Mouse (Mus musculus) forebrain, embryonic 15.5 days (tissue): ENCODE data around the gene Sdcbp2. TPM values are rescaled to one million over a fixed set of nuclear protein-coding genes. Genes with fewer than 3 reads are reported as not detected.

ENCODE experiments used
- ATAC-seq: fragments of 200-750 bp; cut with Nextera tagmentation; replicated peaks from 2 replicates; pipeline ENCODE4 v1.8.0; 2017; ENCODE audit warnings: mild to moderate bottlenecking, moderate TSS enrichment, moderate library complexity
- H3K27ac ChIP-seq: fragments of 300-500 bp; sonication (generic); replicated peaks from 2 replicates; pipeline ENCODE4 v1.5.1; 2015; ENCODE audit warnings: mild to moderate bottlenecking, inconsistent platforms
- H3K27me3 ChIP-seq: fragments of 300-500 bp; sonication (generic); 2 replicates; pipeline ENCODE4 v1.6.1; 2015; ENCODE audit warnings: inconsistent platforms
- H3K36me3 ChIP-seq: fragments of 300-500 bp; sonication (generic); 2 replicates; pipeline ENCODE4 v1.6.1; 2015; ENCODE audit warnings: mild to moderate bottlenecking, inconsistent platforms
- H3K4me1 ChIP-seq: fragments of 300-500 bp; sonication (generic); 2 replicates; pipeline ENCODE4 v1.6.1; 2015; ENCODE audit warnings: inconsistent platforms
- H3K4me2 ChIP-seq: fragments of 300-500 bp; sonication (generic); replicated peaks from 2 replicates; pipeline ENCODE4 v1.6.1; 2015; ENCODE audit warnings: mild to moderate bottlenecking, inconsistent platforms
- H3K4me3 ChIP-seq: fragments of 300-500 bp; sonication (generic); 2 replicates; pipeline ENCODE4 v1.5.1; 2015; ENCODE audit warnings: mild to moderate bottlenecking, inconsistent platforms
- H3K9ac ChIP-seq: fragments of 300-500 bp; sonication (generic); replicated peaks from 2 replicates; pipeline ENCODE4 v1.6.1; 2015; ENCODE audit warnings: mild to moderate bottlenecking, inconsistent platforms
- H3K9me3 ChIP-seq: fragments of 300-500 bp; sonication (generic); 2 replicates; pipeline ENCODE4 v1.6.1; 2016; ENCODE audit warnings: inconsistent platforms
- WGBS: fragments of 180-500 bp; shearing (Covaris S2); methylation state at CpG from one replicate; pipeline ENCODE4 v1.1.7; 2015; ENCODE audit warnings: mixed read lengths; 5-methylcytosine and 5-hydroxymethylcytosine counted together
- polyA plus RNA-seq: library from polyadenylated mRNA; unstranded; fragments of >200 nt; fragmentation: Nextera tagmentation; extraction: Ambion mirVana; gene quantifications from 2 replicates; pipeline ENCODE4 v1.2.1, GENCODE M21; 2015

Gene Sdcbp2
- polyA plus RNA-seq, 1 experiment from 2014 or later = 0.64 TPM

GRCm38 (mm10) chr2:151575119-151575698 is 2.8 kb downstream of the Sdcbp2 start:
- Histone ChIP-seq H3K9me3 (no peaks in the 10 kb centered on the region), H3K27me3 (no peaks in the 10 kb centered on the region), H3K4me1 (peaks cover 14% of the 10 kb centered on the region), H3K4me3 (peak overlapping the region; percentile 50), H3K36me3 (no peaks in the 10 kb centered on the region), H3K4me2 (peak overlapping the region; percentile 88), H3K9ac (peak overlapping the region; percentile 72), H3K27ac (peak overlapping the region; percentile 92)
- 20% methylated on average over 7 of the region's 7 CpGs for WGBS
- ATAC-seq = no peak

- no peaks in the 10 kb centered on the region for H3K36me3 ChIP-seq
- 1% methylated on average over 38 of the region's 38 CpGs for WGBS
- H3K4me3 ChIP-seq = peak overlapping the region; percentile 50
- peaks cover 14% of the 10 kb centered on the region for H3K4me1 ChIP-seq
- peak overlapping the region; percentile 72 for H3K9ac ChIP-seq
- H3K9me3 ChIP-seq = no peaks in the 10 kb centered on the region
- peak; percentile 98 for ATAC-seq
- no peaks in the 10 kb centered on the region for H3K27me3 ChIP-seq
- H3K4me2 ChIP-seq = peak overlapping the region; percentile 88
- peak overlapping the region; percentile 92 for H3K27ac ChIP-seq
Observed at GRCm38 (mm10) chr2:151575699-151576389, 3.4 kb downstream of the Sdcbp2 start.

DNA sequence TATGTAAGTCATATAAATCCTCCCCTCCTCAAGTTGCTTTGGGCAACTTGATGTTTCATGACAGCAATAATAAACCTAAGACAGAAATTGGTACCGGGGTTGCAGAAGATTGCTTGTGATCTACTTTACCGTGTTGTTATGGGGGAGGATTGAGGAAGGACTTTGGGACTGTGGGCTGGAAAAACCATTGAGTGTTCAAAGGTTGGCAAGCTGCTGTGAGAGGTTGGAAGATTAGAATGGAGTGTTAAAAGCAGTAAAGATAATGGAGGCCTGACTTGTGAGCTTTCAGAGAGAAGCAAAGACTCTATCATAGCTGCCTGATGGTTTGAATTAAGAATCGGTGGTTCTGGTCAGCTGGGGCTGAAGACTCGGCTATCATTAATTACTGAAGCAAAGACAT is 6.8 kb downstream of the Sdcbp2 start:
- H3K36me3 ChIP-seq = no peaks in the 10 kb centered on the region
- H3K27me3 ChIP-seq = no peaks in the 10 kb centered on the region
- H3K4me1 ChIP-seq = peaks cover 14% of the 10 kb centered on the region
- H3K9me3 ChIP-seq = no peaks in the 10 kb centered on the region
- ATAC-seq = no peak
- H3K4me2 ChIP-seq = no peak overlapping the region
- no peak overlapping the region for H3K27ac ChIP-seq
- no peak overlapping the region for H3K4me3 ChIP-seq
- WGBS = 80% methylated on average over 4 of the region's 4 CpGs
- H3K9ac ChIP-seq = no peak overlapping the region

GRCm38 (mm10) chr2:151580945-151581344 is 8.5 kb downstream of the Sdcbp2 start:
- Histone ChIP-seq H3K9ac (no peak overlapping the region), H3K4me2 (no peak overlapping the region), H3K4me1 (peaks cover 7% of the 10 kb centered on the region), H3K9me3 (no peaks in the 10 kb centered on the region), H3K27me3 (no peaks in the 10 kb centered on the region), H3K36me3 (no peaks in the 10 kb centered on the region), H3K4me3 (no peak overlapping the region), H3K27ac (no peak overlapping the region)
- 6% methylated on average over 1 of the region's 1 CpGs for WGBS
- no peak for ATAC-seq

DNA sequence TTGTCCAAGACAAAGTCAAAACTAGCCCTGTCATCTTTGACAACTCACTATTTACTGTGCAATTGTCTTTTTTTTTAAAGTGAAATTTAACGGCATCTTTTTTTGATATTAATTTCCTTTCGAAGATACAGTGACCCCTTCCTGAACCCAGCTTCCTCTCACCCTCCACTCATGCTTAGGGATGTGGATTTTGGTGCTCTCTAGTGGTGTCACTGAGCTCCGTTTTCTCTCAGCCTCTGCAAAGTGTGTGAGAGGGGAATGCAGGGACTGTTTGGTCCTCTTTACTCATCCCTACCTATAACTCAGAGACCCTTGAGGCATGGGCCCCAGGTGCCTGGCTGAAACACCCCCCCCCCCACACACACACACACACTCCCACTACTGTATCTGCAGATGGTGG is 13.5 kb downstream of the Sdcbp2 start:
- no peak for ATAC-seq
- Histone ChIP-seq H3K4me3 (no peak overlapping the region), H3K4me1 (no peaks in the 10 kb centered on the region), H3K27ac (no peak overlapping the region), H3K9me3 (no peaks in the 10 kb centered on the region), H3K4me2 (no peak overlapping the region), H3K27me3 (no peaks in the 10 kb centered on the region), H3K9ac (no peak overlapping the region), H3K36me3 (no peaks in the 10 kb centered on the region)
- WGBS = 58% methylated on average over 3 of the region's 3 CpGs

DNA sequence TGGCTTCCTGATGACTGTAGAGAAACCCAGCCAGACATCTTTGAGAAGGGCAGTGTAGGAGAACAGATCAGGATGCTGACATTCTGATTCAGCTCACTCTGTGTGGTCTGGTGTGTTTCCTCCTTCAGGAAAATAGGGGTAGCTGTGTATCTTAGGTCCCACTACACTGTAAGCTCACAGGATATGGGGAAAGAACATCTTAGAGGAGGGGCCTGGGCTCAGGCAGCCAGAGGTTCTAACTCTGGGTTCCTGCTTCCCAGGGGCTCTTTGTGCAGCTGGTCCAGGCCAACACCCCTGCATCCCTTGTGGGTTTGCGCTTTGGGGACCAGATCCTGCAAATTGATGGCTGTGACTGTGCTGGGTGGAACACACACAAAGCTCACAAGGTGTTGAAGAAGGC is 14.4 kb downstream of the Sdcbp2 start:
- WGBS = 88% methylated on average over 1 of the region's 1 CpGs
- H3K27ac ChIP-seq = no peak overlapping the region
- no peaks in the 10 kb centered on the region for H3K4me1 ChIP-seq
- no peak overlapping the region for H3K9ac ChIP-seq
- no peak overlapping the region for H3K4me3 ChIP-seq
- no peak overlapping the region for H3K4me2 ChIP-seq
- no peak for ATAC-seq
- H3K9me3 ChIP-seq = no peaks in the 10 kb centered on the region
- H3K27me3 ChIP-seq = no peaks in the 10 kb centered on the region
- H3K36me3 ChIP-seq = no peaks in the 10 kb centered on the region

DNA sequence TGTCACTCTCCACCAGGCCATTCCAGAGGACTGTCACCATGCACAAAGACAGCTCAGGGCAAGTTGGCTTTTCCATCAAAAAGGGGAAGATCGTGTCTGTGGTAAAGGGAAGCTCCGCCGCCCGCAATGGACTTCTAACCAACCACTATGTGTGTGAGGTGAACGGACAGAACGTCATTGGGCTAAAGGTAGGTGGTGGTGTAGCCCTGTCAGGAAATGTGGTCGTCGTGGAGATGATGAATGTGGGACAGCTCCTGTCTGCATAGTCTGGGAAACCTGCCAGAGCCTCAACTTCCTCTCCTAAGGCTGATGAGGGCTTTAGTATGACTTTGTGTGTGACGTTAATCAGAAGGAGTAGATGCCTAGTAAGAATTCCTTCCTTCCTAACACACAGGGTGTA is 14.9 kb downstream of the Sdcbp2 start:
- Histone ChIP-seq H3K4me1 (no peaks in the 10 kb centered on the region), H3K36me3 (no peaks in the 10 kb centered on the region), H3K27me3 (no peaks in the 10 kb centered on the region), H3K9ac (no peak overlapping the region), H3K9me3 (no peaks in the 10 kb centered on the region), H3K4me2 (no peak overlapping the region), H3K4me3 (no peak overlapping the region), H3K27ac (no peak overlapping the region)
- 71% methylated on average over 9 of the region's 9 CpGs for WGBS
- ATAC-seq = no peak

- Histone ChIP-seq H3K9me3 (no peaks in the 10 kb centered on the region), H3K4me2 (no peak overlapping the region), H3K27me3 (no peaks in the 10 kb centered on the region), H3K4me3 (no peak overlapping the region), H3K4me1 (0 out of 2 replicates have a peak, but pooled peaks cover 5% of the 10 kb centered on the region), H3K9ac (no peak overlapping the region), H3K27ac (no peak overlapping the region), H3K36me3 (0 out of 2 replicates have a peak, but pooled peaks cover 3% of the 10 kb centered on the region)
- 69% methylated on average over 2 of the region's 2 CpGs for WGBS
- ATAC-seq = no peak
Observed at GRCm38 (mm10) chr2:151598068-151598467, 25.6 kb downstream of the Sdcbp2 start.

DNA sequence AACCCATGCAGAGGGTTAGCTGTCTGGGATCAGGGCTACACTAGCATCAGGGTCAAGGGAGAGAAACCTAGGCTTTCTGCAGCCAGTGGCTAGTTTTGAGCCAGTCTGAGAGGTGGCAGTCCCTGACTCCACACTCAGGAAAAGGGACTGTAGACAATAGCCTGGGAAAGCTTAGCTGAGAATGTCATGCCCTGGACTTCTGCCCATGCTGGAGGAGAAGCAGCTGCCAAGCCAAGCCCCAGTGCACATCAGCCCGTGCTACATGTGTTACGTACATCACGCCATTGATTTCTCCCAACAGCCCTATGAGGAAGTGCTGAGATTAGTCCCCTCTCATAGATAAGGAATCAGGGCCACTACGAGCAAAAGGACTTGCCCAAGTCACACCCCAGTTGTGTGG is 29.7 kb downstream of the Sdcbp2 start:
- Histone ChIP-seq H3K9me3 (no peaks in the 10 kb centered on the region), H3K27me3 (no peaks in the 10 kb centered on the region), H3K27ac (no peak overlapping the region), H3K9ac (no peak overlapping the region), H3K36me3 (0 out of 2 replicates have a peak, but pooled peaks cover 3% of the 10 kb centered on the region), H3K4me1 (peaks cover 31% of the 10 kb centered on the region), H3K4me2 (no peak overlapping the region), H3K4me3 (no peak overlapping the region)
- 77% methylated on average over 4 of the region's 4 CpGs for WGBS
- ATAC-seq = no peak

DNA sequence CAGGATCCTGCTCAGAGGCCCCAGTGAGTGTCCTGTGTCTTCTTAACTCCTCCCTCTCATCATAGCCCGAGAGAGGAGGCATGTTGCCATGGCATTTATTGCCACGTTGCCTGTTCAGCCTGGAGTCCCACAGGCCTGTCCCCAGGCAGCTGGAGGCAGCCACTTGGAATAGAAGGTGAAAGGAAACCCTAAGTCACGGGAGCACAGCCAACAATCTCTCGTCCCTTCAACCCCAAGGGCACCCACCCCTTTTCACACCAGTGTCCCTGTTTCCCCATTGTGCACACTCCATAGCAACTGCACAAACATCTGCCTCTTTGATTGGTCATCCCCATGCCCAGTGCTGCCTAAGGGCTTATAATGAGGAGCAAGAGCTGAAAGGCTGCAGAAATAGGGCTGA is 31.2 kb downstream of the Sdcbp2 start:
- H3K4me1 ChIP-seq = peaks cover 31% of the 10 kb centered on the region
- 4% methylated on average over 4 of the region's 4 CpGs for WGBS
- H3K9me3 ChIP-seq = no peaks in the 10 kb centered on the region
- H3K36me3 ChIP-seq = 0 out of 2 replicates have a peak, but pooled peaks cover 3% of the 10 kb centered on the region
- H3K27me3 ChIP-seq = no peaks in the 10 kb centered on the region
- no peak overlapping the region for H3K9ac ChIP-seq
- H3K4me2 ChIP-seq = no peak overlapping the region
- peak; percentile 62 for ATAC-seq
- H3K4me3 ChIP-seq = no peak overlapping the region
- peak overlapping the region; percentile 15; the same call in 1 of the 2 replicates for H3K27ac ChIP-seq

- Histone ChIP-seq H3K4me3 (no peak overlapping the region), H3K27me3 (no peaks in the 10 kb centered on the region), H3K4me1 (peaks cover 31% of the 10 kb centered on the region), H3K9me3 (no peaks in the 10 kb centered on the region), H3K4me2 (no peak overlapping the region), H3K27ac (peak overlapping the region; percentile 39), H3K36me3 (no peaks in the 10 kb centered on the region), H3K9ac (no peak overlapping the region)
- ATAC-seq = peak; percentile 60
- WGBS = 41% methylated on average over 11 of the region's 11 CpGs
Observed at GRCm38 (mm10) chr2:151605437-151605987, 33.1 kb downstream of the Sdcbp2 start.

DNA sequence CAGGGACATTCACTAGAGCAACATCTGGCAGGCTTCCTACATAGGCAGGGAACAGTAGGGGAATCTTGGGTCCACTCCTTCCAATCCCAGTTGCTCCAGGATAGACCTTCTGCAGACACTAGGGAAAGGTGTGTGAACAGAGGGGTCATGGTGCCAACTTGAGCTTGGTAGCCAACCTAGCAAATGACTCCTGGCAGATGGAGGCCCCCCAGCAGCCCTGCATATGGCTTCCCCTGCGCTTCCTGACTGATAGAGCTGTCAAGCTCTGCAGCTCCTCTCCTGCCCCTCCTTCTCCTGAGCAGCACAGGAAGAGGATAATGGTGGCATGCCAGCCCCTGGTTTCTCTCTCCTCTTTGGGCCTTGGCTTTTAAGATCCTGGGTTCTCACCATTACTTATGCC is 36.0 kb downstream of the Sdcbp2 start:
- Histone ChIP-seq H3K27me3 (no peaks in the 10 kb centered on the region), H3K4me2 (no peak overlapping the region), H3K36me3 (no peaks in the 10 kb centered on the region), H3K9me3 (no peaks in the 10 kb centered on the region), H3K27ac (no peak overlapping the region), H3K9ac (no peak overlapping the region), H3K4me3 (no peak overlapping the region), H3K4me1 (peaks cover 22% of the 10 kb centered on the region)
- no peak for ATAC-seq
- WGBS = 88% methylated on average over 1 of the region's 1 CpGs
